Mouse (Mus musculus) limb, embryonic 15.5 days (tissue): ENCODE data around the gene Gm2956. TPM values are rescaled to one million over a fixed set of nuclear protein-coding genes. Genes with fewer than 3 reads are reported as not detected.
"Not testable (repeated sequence)": the region's sequence is repeated elsewhere in the genome, so short reads cannot be mapped to it uniquely, and the experiment has no call there.

Source experiments
- ATAC-seq: fragments of 200-750 bp; cut with Nextera tagmentation; 2 replicates; pipeline ENCODE4 v1.8.0; 2017; ENCODE audit warnings: low read depth, moderate TSS enrichment; ENCODE audit not compliant: insufficient number of reproducible peaks, low FRiP score, low TSS enrichment
- H3K27ac ChIP-seq: fragments of 300-500 bp; sonication (generic); 2 replicates; pipeline ENCODE4 v1.5.1; 2015; ENCODE audit warnings: moderate library complexity, mild to moderate bottlenecking, inconsistent platforms
- H3K27me3 ChIP-seq: fragments of 300-500 bp; sonication (generic); 2 replicates; pipeline ENCODE4 v1.6.1; 2015; ENCODE audit warnings: inconsistent platforms
- H3K36me3 ChIP-seq: fragments of 300-500 bp; sonication (generic); 2 replicates; pipeline ENCODE4 v1.6.1; 2015; ENCODE audit warnings: inconsistent platforms
- H3K4me1 ChIP-seq: fragments of 300-500 bp; sonication (generic); 2 replicates; pipeline ENCODE4 v1.6.1; 2015; ENCODE audit warnings: inconsistent platforms
- H3K4me2 ChIP-seq: fragments of 300-500 bp; sonication (generic); 2 replicates; pipeline ENCODE4 v1.6.1; 2015; ENCODE audit warnings: mild to moderate bottlenecking, inconsistent platforms
- H3K4me3 ChIP-seq: fragments of 300-500 bp; sonication (generic); 2 replicates; pipeline ENCODE4 v1.5.1; 2015; ENCODE audit warnings: mild to moderate bottlenecking, inconsistent platforms
- H3K9ac ChIP-seq: fragments of 300-500 bp; sonication (generic); 2 replicates; pipeline ENCODE4 v1.6.1; 2015; ENCODE audit warnings: inconsistent platforms
- H3K9me3 ChIP-seq: fragments of 300-500 bp; sonication (generic); 2 replicates; pipeline ENCODE4 v1.6.1; 2016; ENCODE audit warnings: inconsistent platforms
- WGBS: fragments of 180-500 bp; shearing (Covaris S2); methylation state at CpG from one replicate; pipeline ENCODE4 v1.1.7; 2015; 5-methylcytosine and 5-hydroxymethylcytosine counted together
- polyA plus RNA-seq: library from polyadenylated mRNA; unstranded; fragments of >200 nt; fragmentation: Nextera tagmentation; extraction: Ambion mirVana; gene quantifications from 2 replicates; pipeline ENCODE4 v1.2.1, GENCODE M21; 2015

The Gm2956 gene
- polyA plus RNA-seq, result not detected in 2 replicates

DNA sequence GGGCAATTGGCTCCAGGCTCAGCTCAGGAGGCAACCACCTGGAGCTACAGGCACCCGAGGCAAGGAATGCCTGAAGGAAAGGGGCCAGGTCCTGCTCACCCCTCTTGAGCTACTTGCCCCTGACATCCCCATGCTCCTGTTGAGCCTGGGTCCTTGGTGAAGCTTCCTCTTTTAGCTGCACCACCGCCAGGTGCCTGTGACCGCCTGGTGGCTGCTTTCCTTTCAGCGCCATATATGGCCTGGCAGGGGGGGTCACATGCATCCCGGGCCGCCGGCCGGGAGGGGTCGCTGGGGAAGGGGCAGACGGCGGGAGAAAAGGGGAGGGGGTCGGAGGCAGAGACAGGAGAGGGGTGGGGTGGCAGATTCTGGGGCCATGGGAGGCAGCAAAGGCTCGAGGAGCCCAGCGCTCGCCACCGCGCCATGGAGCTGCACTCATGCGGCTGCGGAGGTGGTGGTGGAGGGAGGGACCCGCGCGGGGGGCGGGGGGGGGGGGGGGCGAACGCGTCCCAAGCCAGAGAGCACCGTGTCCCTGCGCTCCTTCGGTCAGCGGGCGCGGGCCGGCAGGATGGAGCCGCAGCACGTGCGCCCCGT lies at the start of gene Gm2956:
Gm2956 (plus strand) TSS at position 541 of the 591 bp plus-strand sequence.
- Histone ChIP-seq H3K4me2 (peak within 1 kb of the TSS; percentile 57), H3K4me3 (peak within 1 kb of the TSS; percentile 35)
- H3K4me1 ChIP-seq, H3K9ac ChIP-seq, ATAC-seq, H3K36me3 ChIP-seq, H3K9me3 ChIP-seq, H3K27ac ChIP-seq, H3K27me3 ChIP-seq: not testable (repeated sequence)
- 0% methylated on average over 2 of the region's 37 CpGs for WGBS

DNA sequence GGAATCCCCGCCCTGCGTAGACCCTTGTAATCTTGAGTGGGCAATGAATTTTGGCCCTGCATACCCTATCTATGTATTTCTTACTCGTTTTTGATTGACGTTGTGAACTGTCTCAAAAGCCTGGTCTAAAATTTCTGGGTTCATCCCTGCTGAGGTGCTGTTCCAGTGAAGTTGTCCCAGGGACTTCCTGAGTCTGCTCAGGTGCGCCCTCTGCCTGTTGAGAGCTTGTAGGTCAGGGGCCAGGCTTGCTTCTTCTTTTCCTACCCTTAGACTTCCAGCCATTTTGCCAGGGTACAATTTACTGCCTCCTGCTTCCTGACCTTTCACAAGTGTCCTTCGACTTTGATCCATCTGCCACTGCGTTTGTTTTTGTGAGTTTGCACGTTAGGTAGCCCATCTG lies 979 bp downstream of the Gm2956 start:
- 4% methylated on average over 5 of the region's 8 CpGs for WGBS

GRCm38 (mm10) chr14:3394793-3395192 lies 62.4 kb downstream of the Gm2956 start, which contains the start of gene Gm10413:
TSS of gene Gm10413 (plus strand) at chr14:3395093.
- H3K27ac ChIP-seq, H3K27me3 ChIP-seq, H3K9me3 ChIP-seq, H3K4me2 ChIP-seq, H3K36me3 ChIP-seq, H3K4me3 ChIP-seq, H3K4me1 ChIP-seq, H3K9ac ChIP-seq, ATAC-seq: not testable (repeated sequence)
- no CpG with 5 or more reads among the region's 2 CpGs for WGBS

More for the DNA sequence above, 979 bp downstream of the Gm2956 start:
- H3K9me3 ChIP-seq, H3K27ac ChIP-seq, H3K4me2 ChIP-seq, H3K9ac ChIP-seq, H3K4me1 ChIP-seq, ATAC-seq, H3K27me3 ChIP-seq, H3K36me3 ChIP-seq, H3K4me3 ChIP-seq: not testable (repeated sequence)

Other genes starting within 250 kb of the Gm2956 start
- gene Gm10340, start 198.6 kb upstream of the Gm2956 start, polyA plus RNA-seq, result not detected in 2 replicates
- not detected in 2 replicates for gene Gm5795, start 144.4 kb upstream of the Gm2956 start, polyA plus RNA-seq
- 4.3 and 4.7 TPM in 2 replicates for gene D830030K20Rik, start 124.1 kb upstream of the Gm2956 start, polyA plus RNA-seq
- gene Gm10413, start 62.5 kb downstream of the Gm2956 start, polyA plus RNA-seq, result not detected in 2 replicates
- gene Gm10409, start 80.0 kb downstream of the Gm2956 start, polyA plus RNA-seq, result 0.67 and 0.68 TPM in 2 replicates
- gene Gm3005, start 95.5 kb downstream of the Gm2956 start, polyA plus RNA-seq, result 0.13 TPM in 1 of 2 replicates, not detected in the other
- gene Gm10408, start 116.8 kb downstream of the Gm2956 start, polyA plus RNA-seq, result not detected in 2 replicates